Mouse (Mus musculus) stomach, embryonic 14.5 days (tissue): ENCODE data around the gene Slc28a3. TPM values are rescaled to one million over a fixed set of nuclear protein-coding genes. Genes with fewer than 3 reads are reported as not detected.

Source experiments
- ATAC-seq: fragments of 200-750 bp; cut with Nextera tagmentation; 2 replicates; pipeline ENCODE4 v1.8.0; 2017; ENCODE audit warnings: low read depth, moderate TSS enrichment; ENCODE audit not compliant: insufficient number of reproducible peaks, insufficient read depth, low FRiP score
- H3K27ac ChIP-seq: fragments of 300-500 bp; sonication (generic); 2 replicates; pipeline ENCODE4 v1.5.1; 2014; ENCODE audit warnings: mild to moderate bottlenecking, low read length, moderate library complexity, mixed read lengths
- H3K27me3 ChIP-seq: fragments of 300-500 bp; sonication (generic); 2 replicates; pipeline ENCODE4 v1.6.1; 2014; ENCODE audit warnings: low read length, control low read depth, mixed read lengths; ENCODE audit not compliant: control insufficient read depth, insufficient read depth
- H3K36me3 ChIP-seq: fragments of 300-500 bp; sonication (generic); 2 replicates; pipeline ENCODE4 v1.6.1; 2014; ENCODE audit warnings: mild to moderate bottlenecking, control low read depth, low read length, moderate library complexity, mixed read lengths; ENCODE audit not compliant: control insufficient read depth, insufficient read depth
- H3K4me1 ChIP-seq: fragments of 300-500 bp; sonication (generic); 2 replicates; pipeline ENCODE4 v1.6.1; 2014; ENCODE audit warnings: low read length, control low read depth, mixed read lengths; ENCODE audit not compliant: control insufficient read depth, insufficient read depth
- H3K4me2 ChIP-seq: fragments of 300-500 bp; sonication (generic); replicated peaks from 2 replicates; pipeline ENCODE4 v1.6.1; 2014; ENCODE audit warnings: low read depth, low read length, control low read depth
- H3K4me3 ChIP-seq: fragments of 300-500 bp; sonication (generic); 2 replicates; pipeline ENCODE4 v1.5.1; 2014; ENCODE audit warnings: low read depth, low read length, control low read depth
- H3K9ac ChIP-seq: fragments of 300-500 bp; sonication (generic); replicated peaks from 2 replicates; pipeline ENCODE4 v1.6.1; 2014; ENCODE audit warnings: low read depth, mild to moderate bottlenecking, control low read depth, low read length, moderate library complexity, mixed read lengths
- H3K9me3 ChIP-seq: fragments of 300-500 bp; sonication (generic); 2 replicates; pipeline ENCODE4 v1.6.1; 2016; ENCODE audit warnings: low read depth, low read length, control low read depth; ENCODE audit not compliant: control insufficient read depth
- WGBS: fragments of 180-500 bp; shearing (Covaris S2); extraction: QIAGEN DNeasy Blood & Tissue Kit; methylation state at CpG from one replicate; pipeline ENCODE4 v1.1.7; 2014; 5-methylcytosine and 5-hydroxymethylcytosine counted together
- polyA plus RNA-seq: library from polyadenylated mRNA; unstranded; fragments of >200 nt; fragmentation: Nextera tagmentation; extraction: Ambion mirVana; gene quantifications from 2 replicates; pipeline ENCODE4 v1.2.1, GENCODE M21; 2014

The Slc28a3 gene
- polyA plus RNA-seq, 1 experiment from 2014 or later = 0.29 TPM

GRCm38 (mm10) chr13:58523761-58524117 is 86.9 kb downstream of the Slc28a3 start:
- no peak overlapping the region for H3K27ac ChIP-seq
- H3K4me3 ChIP-seq = no peak overlapping the region
- H3K27me3 ChIP-seq = no peaks in the 10 kb centered on the region
- H3K4me1 ChIP-seq = no peaks in the 10 kb centered on the region
- WGBS = 37% methylated on average over 7 of the region's 7 CpGs
- no peaks in the 10 kb centered on the region for H3K36me3 ChIP-seq
- no peak overlapping the region for H3K9ac ChIP-seq
- peak overlapping the region; percentile 34; the same call in 1 of the 2 replicates for H3K4me2 ChIP-seq
- peak; percentile 23; the same call in 1 of the 2 replicates for ATAC-seq
- H3K9me3 ChIP-seq = no peaks in the 10 kb centered on the region

- Histone ChIP-seq H3K36me3 (no peaks in the 10 kb centered on the region), H3K9me3 (no peaks in the 10 kb centered on the region), H3K4me2 (peak overlapping the region; percentile 34), H3K4me3 (no peak overlapping the region), H3K27ac (no peak overlapping the region), H3K9ac (no peak overlapping the region), H3K4me1 (no peaks in the 10 kb centered on the region), H3K27me3 (no peaks in the 10 kb centered on the region)
- ATAC-seq = peak; percentile 62
- 9% methylated on average over 20 of the region's 20 CpGs for WGBS
These were observed 87.5 kb downstream of the Slc28a3 start for GRCm38 (mm10) chr13:58523011-58523760.

GRCm38 (mm10) chr13:58521331-58522030 is 89.2 kb downstream of the Slc28a3 start:
- H3K36me3 ChIP-seq = no peaks in the 10 kb centered on the region
- 88% methylated on average over 9 of the region's 9 CpGs for WGBS
- H3K27me3 ChIP-seq = no peaks in the 10 kb centered on the region
- no peak overlapping the region for H3K9ac ChIP-seq
- no peak overlapping the region for H3K27ac ChIP-seq
- H3K4me2 ChIP-seq = no peak overlapping the region
- no peak for ATAC-seq
- H3K4me1 ChIP-seq = no peaks in the 10 kb centered on the region
- no peak overlapping the region for H3K4me3 ChIP-seq
- no peaks in the 10 kb centered on the region for H3K9me3 ChIP-seq

- Histone ChIP-seq H3K4me2 (no peak overlapping the region), H3K36me3 (no peaks in the 10 kb centered on the region), H3K27ac (no peak overlapping the region), H3K9me3 (no peaks in the 10 kb centered on the region), H3K27me3 (no peaks in the 10 kb centered on the region), H3K4me3 (no peak overlapping the region), H3K4me1 (no peaks in the 10 kb centered on the region), H3K9ac (no peak overlapping the region)
- WGBS = 56% methylated on average over 7 of the region's 7 CpGs
- ATAC-seq = no peak
These were observed 89.9 kb downstream of the Slc28a3 start for GRCm38 (mm10) chr13:58520580-58521330.

GRCm38 (mm10) chr13:58520028-58520427 is 90.6 kb downstream of the Slc28a3 start:
- H3K9me3 ChIP-seq = no peaks in the 10 kb centered on the region
- WGBS = 85% methylated on average over 9 of the region's 9 CpGs
- H3K4me2 ChIP-seq = no peak overlapping the region
- no peaks in the 10 kb centered on the region for H3K27me3 ChIP-seq
- no peaks in the 10 kb centered on the region for H3K36me3 ChIP-seq
- ATAC-seq = no peak
- no peak overlapping the region for H3K9ac ChIP-seq
- no peaks in the 10 kb centered on the region for H3K4me1 ChIP-seq
- H3K27ac ChIP-seq = no peak overlapping the region
- no peak overlapping the region for H3K4me3 ChIP-seq

GRCm38 (mm10) chr13:58516277-58516676 is 94.4 kb downstream of the Slc28a3 start:
- no peaks in the 10 kb centered on the region for H3K9me3 ChIP-seq
- no peaks in the 10 kb centered on the region for H3K4me1 ChIP-seq
- no peaks in the 10 kb centered on the region for H3K36me3 ChIP-seq
- H3K27me3 ChIP-seq = no peaks in the 10 kb centered on the region
- 98% methylated on average over 4 of the region's 4 CpGs for WGBS
- H3K4me2 ChIP-seq = no peak overlapping the region
- no peak overlapping the region for H3K27ac ChIP-seq
- no peak for ATAC-seq
- no peak overlapping the region for H3K4me3 ChIP-seq
- H3K9ac ChIP-seq = no peak overlapping the region

- Histone ChIP-seq H3K4me1 (no peaks in the 10 kb centered on the region), H3K27me3 (no peaks in the 10 kb centered on the region), H3K9ac (no peak overlapping the region), H3K36me3 (no peaks in the 10 kb centered on the region), H3K9me3 (no peaks in the 10 kb centered on the region), H3K27ac (no peak overlapping the region), H3K4me2 (no peak overlapping the region), H3K4me3 (no peak overlapping the region)
- no peak for ATAC-seq
- 85% methylated on average over 5 of the region's 5 CpGs for WGBS
These were observed 95.0 kb downstream of the Slc28a3 start for GRCm38 (mm10) chr13:58515635-58516034.

GRCm38 (mm10) chr13:58514147-58514727 is 96.4 kb downstream of the Slc28a3 start:
- Histone ChIP-seq H3K27ac (no peak overlapping the region), H3K27me3 (no peaks in the 10 kb centered on the region)

More at GRCm38 (mm10) chr13:58514147-58514727, 96.4 kb downstream of the Slc28a3 start:
- Histone ChIP-seq H3K36me3 (no peaks in the 10 kb centered on the region), H3K4me3 (no peak overlapping the region), H3K4me1 (no peaks in the 10 kb centered on the region), H3K9me3 (no peaks in the 10 kb centered on the region), H3K9ac (no peak overlapping the region), H3K4me2 (no peak overlapping the region)
- 83% methylated on average over 8 of the region's 8 CpGs for WGBS
- no peak for ATAC-seq
